Mouse (Mus musculus): ENCODE measurements around the gene Meis1. TPM values are rescaled to one million over a fixed set of nuclear protein-coding genes. Genes with fewer than 3 reads are reported as not detected.

Meis1 gene
- polyA plus RNA-seq, 1 experiment from 2014 or later = 8.5 TPM

DNA sequence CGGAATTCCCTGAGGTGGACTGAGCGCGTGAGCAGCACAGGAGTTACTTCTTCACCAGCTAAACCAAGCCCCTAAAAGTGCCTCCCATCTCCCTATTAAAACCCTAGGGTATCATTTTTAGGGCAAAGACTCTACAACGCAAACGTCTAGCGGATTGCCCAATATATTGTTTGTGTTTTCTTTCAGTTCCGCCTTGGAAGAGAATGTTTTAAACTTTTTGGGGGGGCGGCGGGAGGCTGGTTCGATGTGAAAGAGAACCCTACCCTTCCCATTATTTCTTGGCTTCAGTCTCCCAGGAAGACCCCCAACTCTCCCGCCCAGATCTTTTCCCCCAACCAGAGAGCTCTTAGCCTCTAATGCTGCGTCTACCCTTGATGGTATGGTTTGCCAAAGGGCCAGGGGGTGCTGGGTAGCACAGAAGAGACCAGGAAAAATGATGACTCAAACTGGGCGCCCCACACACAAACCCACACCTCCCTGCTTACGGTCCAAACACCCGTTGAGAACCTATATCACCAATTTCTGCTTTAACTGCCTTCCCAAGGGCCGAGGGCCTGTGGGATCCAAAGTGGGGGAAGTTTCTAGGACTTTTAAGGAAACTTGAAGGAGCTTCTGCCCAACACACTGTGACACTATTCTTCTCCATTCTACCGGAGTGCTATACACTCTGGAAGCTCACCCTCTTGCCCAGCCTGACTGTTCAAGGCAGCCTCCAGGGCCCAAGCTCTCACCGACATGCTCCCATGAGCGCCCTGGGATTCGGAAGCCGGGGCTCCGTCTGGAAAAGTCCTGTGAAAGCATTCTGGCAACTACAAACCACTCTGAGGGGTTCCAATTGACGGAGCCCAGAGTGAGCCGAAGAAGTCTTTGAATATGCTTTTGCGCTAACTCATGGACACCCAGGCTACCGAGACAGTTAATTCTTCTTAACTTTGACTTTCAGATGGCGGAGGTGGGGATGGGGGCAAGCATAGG is 142.6 kb downstream of the Meis1 start:
- 13% methylated on average over 27 of the region's 27 CpGs for WGBS (ENCODE audit: insufficient replicate concordance)
- Histone ChIP-seq H3K4me2 (ENCODE audit: low read depth, low read length) (peak overlapping the region; percentile 67), H3K27ac (ENCODE audit: low read length) (no peak overlapping the region), H3K4me3 (ENCODE audit: low read depth, low read length) (peak overlapping the region; percentile 55), H3K9ac (ENCODE audit: low read depth, low read length) (no peak overlapping the region), H3K27me3 (ENCODE audit: control insufficient read depth, insufficient read depth, low read depth, low read length) (peaks cover 55% of the 10 kb centered on the region), H3K4me1 (ENCODE audit: control insufficient read depth, low read depth, low read length) (no peaks in the 10 kb centered on the region; the same call in none of the 2 replicates), H3K36me3 (ENCODE audit: control insufficient read depth, insufficient read depth) (no peaks in the 10 kb centered on the region), H3K9me3 (replicated peaks; ENCODE audit: control insufficient read depth, low read length) (no peaks in the 10 kb centered on the region)
- ATAC-seq (ENCODE audit: low read depth) = no peak

DNA sequence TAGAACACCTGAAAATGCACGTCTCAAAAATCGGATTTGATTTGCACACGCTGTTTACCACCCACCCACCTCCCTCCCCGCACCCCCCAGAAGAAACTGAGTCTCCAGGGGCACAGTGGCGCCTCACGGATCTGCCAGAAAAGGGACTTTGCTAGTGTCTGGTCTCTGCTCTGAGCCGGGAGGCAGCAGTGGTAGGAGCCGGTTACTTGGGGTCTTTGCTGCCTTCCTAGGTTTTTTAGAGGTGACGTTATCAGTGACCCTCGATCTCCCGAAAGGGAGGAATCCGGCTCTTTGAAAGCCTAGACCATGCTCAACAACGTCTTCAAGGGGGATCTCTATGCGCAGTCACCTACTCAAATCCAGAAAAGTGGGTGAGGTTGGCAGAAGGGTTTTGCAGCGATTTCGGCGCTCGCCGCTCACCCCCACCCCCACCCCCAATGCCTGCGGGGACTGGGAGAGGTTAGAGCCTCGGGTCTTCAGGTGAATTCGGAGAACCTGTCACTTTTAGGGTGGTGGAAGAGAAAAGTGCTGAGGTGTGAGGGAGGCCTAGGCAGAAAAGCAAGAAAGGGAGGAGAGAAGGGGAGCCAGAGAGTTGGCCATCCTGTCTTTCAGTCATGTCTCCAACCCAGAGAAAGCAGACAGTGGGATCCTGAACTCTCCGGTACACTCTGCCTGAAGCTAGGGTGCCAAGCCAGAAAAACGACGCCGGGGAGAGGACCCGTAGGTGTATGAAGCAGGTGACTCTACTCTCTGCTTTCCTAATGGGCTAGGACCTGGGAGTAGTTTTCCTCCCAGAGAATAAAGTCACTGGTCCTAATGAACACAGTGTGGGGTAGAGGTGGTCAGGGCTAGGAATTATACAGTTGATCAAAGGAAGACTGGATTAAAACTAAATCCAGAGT is 143.5 kb downstream of the Meis1 start:
- Histone ChIP-seq H3K4me1 (ENCODE audit: control insufficient read depth, low read depth, low read length) (no peaks in the 10 kb centered on the region; the same call in none of the 2 replicates), H3K9me3 (replicated peaks; ENCODE audit: control insufficient read depth, low read length) (no peaks in the 10 kb centered on the region), H3K4me2 (ENCODE audit: low read depth, low read length) (no peak overlapping the region), H3K36me3 (ENCODE audit: control insufficient read depth, insufficient read depth) (no peaks in the 10 kb centered on the region), H3K27ac (ENCODE audit: low read length) (no peak overlapping the region), H3K9ac (ENCODE audit: low read depth, low read length) (no peak overlapping the region), H3K27me3 (ENCODE audit: control insufficient read depth, insufficient read depth, low read depth, low read length) (peaks cover 64% of the 10 kb centered on the region), H3K4me3 (ENCODE audit: low read depth, low read length) (no peak overlapping the region; the same call in 1 of the 2 replicates)
- ATAC-seq (ENCODE audit: low read depth) = no peak
- WGBS (ENCODE audit: insufficient replicate concordance) = 2% methylated on average over 27 of the region's 27 CpGs

DNA sequence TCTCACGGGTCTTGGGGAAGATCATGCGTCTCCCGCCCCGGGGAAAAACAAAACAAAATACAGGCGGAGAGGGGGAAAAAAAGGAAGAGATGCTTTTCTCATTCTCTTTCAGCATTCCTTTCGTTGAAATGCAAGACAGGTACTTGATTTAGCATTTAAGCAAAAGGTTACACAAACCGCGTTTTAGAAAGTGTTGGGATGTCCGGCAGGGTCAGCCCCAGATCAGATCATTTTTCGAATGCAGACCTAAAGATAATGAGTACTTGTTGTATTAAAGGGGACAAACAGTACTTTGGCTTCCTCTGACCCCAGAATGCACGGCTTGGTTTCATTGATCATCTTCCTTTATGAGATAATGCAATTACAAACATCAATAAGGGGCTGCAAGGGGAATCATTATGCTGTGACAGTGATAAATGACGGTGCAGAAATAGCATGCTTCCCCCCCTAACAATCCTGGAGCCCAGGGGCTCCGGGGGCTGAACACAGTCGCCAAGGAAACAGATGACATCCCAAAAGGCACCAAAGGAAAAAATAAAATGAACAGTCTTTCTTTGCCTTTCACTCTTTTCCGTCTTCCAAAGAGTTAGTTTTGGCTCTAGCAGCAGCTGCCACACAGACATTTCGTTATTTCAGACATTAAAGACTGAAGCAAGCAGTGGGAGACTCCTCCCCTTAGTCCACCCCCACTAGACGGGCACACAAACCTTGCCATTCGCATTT is 144.3 kb downstream of the Meis1 start:
- Histone ChIP-seq H3K4me3 (ENCODE audit: low read depth, low read length) (no peak overlapping the region; the same call in 1 of the 2 replicates), H3K4me1 (ENCODE audit: control insufficient read depth, low read depth, low read length) (no peaks in the 10 kb centered on the region; the same call in none of the 2 replicates), H3K9me3 (replicated peaks; ENCODE audit: control insufficient read depth, low read length) (no peaks in the 10 kb centered on the region), H3K27ac (ENCODE audit: low read length) (no peak overlapping the region), H3K36me3 (ENCODE audit: control insufficient read depth, insufficient read depth) (no peaks in the 10 kb centered on the region), H3K27me3 (ENCODE audit: control insufficient read depth, insufficient read depth, low read depth, low read length) (peaks cover 73% of the 10 kb centered on the region), H3K4me2 (ENCODE audit: low read depth, low read length) (no peak overlapping the region), H3K9ac (ENCODE audit: low read depth, low read length) (no peak overlapping the region)
- ATAC-seq (ENCODE audit: low read depth) = no peak
- 2% methylated on average over 18 of the region's 18 CpGs for WGBS (ENCODE audit: insufficient replicate concordance)

DNA sequence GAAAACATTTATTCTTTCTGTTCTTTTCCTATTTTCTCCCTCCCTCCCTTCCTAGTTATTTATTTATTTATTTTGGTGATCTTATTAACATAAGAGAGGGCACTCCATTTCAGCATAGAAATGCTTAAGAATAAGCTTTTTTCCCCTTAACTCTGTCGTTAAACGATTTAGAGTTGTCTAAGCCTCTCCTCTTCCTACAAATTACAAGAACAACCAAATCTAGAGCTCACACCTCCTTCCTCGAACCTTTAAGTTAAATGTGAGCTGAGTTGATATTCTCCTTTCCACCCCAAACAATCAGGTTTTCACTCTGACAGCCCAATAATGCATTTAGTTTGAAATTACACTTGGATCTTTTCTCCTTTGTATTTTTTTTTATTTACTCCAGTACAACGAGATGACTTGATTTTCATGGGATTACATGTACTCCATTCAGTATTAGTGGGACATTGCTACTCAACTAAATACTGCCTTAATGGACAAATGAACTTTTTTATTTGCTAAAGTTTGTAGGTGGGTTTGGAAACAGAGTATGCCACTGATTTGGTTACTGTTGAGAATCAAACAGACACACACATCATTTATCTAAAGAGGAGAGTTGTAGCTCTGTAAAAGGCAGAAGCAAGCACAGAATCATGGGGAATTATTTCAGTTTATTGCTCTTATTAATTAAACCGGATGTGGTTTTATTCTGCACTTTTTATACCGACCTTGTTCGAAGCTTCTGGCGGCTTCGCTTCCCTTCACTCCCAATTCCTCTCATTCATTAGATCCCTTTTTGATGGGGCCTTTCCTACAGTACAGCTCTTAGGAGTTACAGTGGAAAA is 145.1 kb downstream of the Meis1 start:
- Histone ChIP-seq H3K4me3 (ENCODE audit: low read depth, low read length) (no peak overlapping the region), H3K4me2 (ENCODE audit: low read depth, low read length) (no peak overlapping the region), H3K4me1 (ENCODE audit: control insufficient read depth, low read depth, low read length) (no peaks in the 10 kb centered on the region; the same call in none of the 2 replicates), H3K9ac (ENCODE audit: low read depth, low read length) (no peak overlapping the region), H3K27ac (ENCODE audit: low read length) (no peak overlapping the region), H3K9me3 (replicated peaks; ENCODE audit: control insufficient read depth, low read length) (no peaks in the 10 kb centered on the region), H3K27me3 (ENCODE audit: control insufficient read depth, insufficient read depth, low read depth, low read length) (peaks cover 73% of the 10 kb centered on the region), H3K36me3 (ENCODE audit: control insufficient read depth, insufficient read depth) (no peaks in the 10 kb centered on the region)
- no peak for ATAC-seq (ENCODE audit: low read depth)
- 9% methylated on average over 9 of the region's 9 CpGs for WGBS (ENCODE audit: insufficient replicate concordance)

GRCm38 (mm10) chr11:18872793-18873192 is 146.0 kb downstream of the Meis1 start:
- WGBS (ENCODE audit: insufficient replicate concordance) = 26% methylated on average over 3 of the region's 3 CpGs
- H3K27ac ChIP-seq (ENCODE audit: low read length) = no peak overlapping the region
- H3K4me2 ChIP-seq (ENCODE audit: low read depth, low read length) = no peak overlapping the region
- H3K4me1 ChIP-seq (ENCODE audit: control insufficient read depth, low read depth, low read length) = no peaks in the 10 kb centered on the region; the same call in none of the 2 replicates
- no peak overlapping the region for H3K4me3 ChIP-seq (ENCODE audit: low read depth, low read length)
- no peak for ATAC-seq (ENCODE audit: low read depth)
- H3K36me3 ChIP-seq (ENCODE audit: control insufficient read depth, insufficient read depth) = no peaks in the 10 kb centered on the region
- no peak overlapping the region for H3K9ac ChIP-seq (ENCODE audit: low read depth, low read length)
- no peaks in the 10 kb centered on the region for H3K9me3 ChIP-seq (replicated peaks; ENCODE audit: control insufficient read depth, low read length)
- peaks cover 71% of the 10 kb centered on the region for H3K27me3 ChIP-seq (ENCODE audit: control insufficient read depth, insufficient read depth, low read depth, low read length)

DNA sequence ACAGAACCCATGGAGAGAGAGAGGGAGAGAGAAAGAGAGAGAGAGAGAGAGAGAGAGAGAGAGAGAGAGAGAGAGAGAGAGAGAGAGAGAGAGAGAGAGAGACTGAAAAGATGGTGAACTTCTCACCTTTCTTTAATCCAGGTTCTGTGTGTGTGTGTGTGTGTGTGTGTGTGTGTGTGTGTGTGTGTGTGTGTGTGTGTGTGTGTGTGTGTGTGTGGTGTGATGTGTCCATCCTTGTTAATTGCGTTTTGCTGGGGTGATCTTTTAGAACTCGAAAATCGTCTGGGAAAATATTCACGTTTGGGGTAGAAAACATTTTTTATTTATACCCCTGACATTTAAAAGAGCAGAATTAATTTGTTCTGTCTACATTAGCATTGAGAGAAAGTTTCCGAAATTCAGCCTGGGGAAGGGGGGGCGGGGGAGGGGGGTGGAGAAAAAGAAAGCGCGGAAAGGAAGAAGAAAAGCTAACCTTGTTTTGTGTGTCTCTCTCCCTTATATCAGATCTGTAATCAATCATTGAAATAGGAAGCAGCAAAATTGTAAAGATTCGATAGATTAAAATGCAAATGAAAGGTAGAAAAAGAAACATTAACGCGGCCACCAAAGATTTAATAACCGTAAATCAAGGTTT is 146.6 kb downstream of the Meis1 start:
- Histone ChIP-seq H3K27ac (ENCODE audit: low read length) (no peak overlapping the region), H3K4me2 (ENCODE audit: low read depth, low read length) (peak overlapping the region; percentile 26; the same call in 1 of the 2 replicates), H3K4me3 (ENCODE audit: low read depth, low read length) (no peak overlapping the region), H3K27me3 (ENCODE audit: control insufficient read depth, insufficient read depth, low read depth, low read length) (peaks cover 65% of the 10 kb centered on the region), H3K36me3 (ENCODE audit: control insufficient read depth, insufficient read depth) (no peaks in the 10 kb centered on the region), H3K4me1 (ENCODE audit: control insufficient read depth, low read depth, low read length) (no peaks in the 10 kb centered on the region; the same call in none of the 2 replicates), H3K9ac (ENCODE audit: low read depth, low read length) (no peak overlapping the region), H3K9me3 (replicated peaks; ENCODE audit: control insufficient read depth, low read length) (no peaks in the 10 kb centered on the region)
- 4% methylated on average over 12 of the region's 12 CpGs for WGBS (ENCODE audit: insufficient replicate concordance)
- ATAC-seq (ENCODE audit: low read depth) = no peak

DNA sequence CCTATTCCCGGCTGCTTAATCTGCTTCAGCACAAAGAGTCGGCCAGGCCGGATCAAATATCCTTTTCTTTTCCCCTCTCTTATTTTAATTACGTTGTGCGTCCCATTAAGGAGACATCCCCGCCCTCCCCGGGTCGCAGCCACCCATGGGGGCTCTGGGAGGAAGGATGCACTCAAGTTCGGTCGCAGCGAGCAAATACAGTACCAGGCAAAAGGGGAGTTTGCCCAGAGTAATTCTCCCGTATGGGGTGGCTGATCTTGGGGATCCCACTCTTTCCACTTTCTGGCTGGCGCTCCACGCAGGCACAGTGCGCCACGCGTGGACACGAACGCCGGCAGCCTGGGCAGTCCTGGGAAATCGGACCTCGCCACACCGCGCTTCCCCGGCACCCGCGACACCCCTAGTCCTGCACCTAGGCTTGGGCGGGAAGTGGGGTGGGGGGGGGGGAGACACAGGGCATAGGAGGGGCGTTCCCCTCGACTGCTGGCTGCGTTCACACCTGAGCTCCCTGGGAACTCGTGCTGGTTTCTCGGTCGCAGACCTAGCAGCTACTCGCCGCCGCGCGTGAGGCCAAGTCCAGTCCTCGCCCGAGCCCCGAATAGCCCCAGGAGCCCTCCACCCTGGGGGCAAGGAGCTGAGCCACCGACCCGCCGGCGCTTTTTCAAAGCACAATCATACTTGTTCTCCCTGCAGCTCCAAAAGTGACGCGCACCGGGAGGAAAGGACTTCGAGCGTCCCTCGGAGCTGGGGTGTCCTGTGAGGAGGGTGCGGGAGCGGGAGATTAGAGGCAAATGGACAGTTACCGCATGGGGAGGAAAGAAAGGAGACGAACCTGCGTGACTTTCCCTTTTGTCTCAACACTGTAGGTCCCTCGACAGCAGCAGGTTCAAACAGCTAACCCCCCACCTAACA is 147.4 kb downstream of the Meis1 start:
- Histone ChIP-seq H3K4me1 (ENCODE audit: control insufficient read depth, low read depth, low read length) (no peaks in the 10 kb centered on the region; the same call in none of the 2 replicates), H3K27me3 (ENCODE audit: control insufficient read depth, insufficient read depth, low read depth, low read length) (peaks cover 57% of the 10 kb centered on the region), H3K9me3 (replicated peaks; ENCODE audit: control insufficient read depth, low read length) (no peaks in the 10 kb centered on the region), H3K36me3 (ENCODE audit: control insufficient read depth, insufficient read depth) (no peaks in the 10 kb centered on the region), H3K27ac (ENCODE audit: low read length) (no peak overlapping the region), H3K4me3 (ENCODE audit: low read depth, low read length) (peak overlapping the region; percentile 13; the same call in 1 of the 2 replicates), H3K4me2 (ENCODE audit: low read depth, low read length) (peak overlapping the region; percentile 26; the same call in 1 of the 2 replicates), H3K9ac (ENCODE audit: low read depth, low read length) (no peak overlapping the region)
- WGBS (ENCODE audit: insufficient replicate concordance) = under 1% methylated on average over 58 of the region's 58 CpGs
- no peak for ATAC-seq (ENCODE audit: low read depth)

Measured in liver, embryonic 16.5 days (tissue).